Mouse (Mus musculus): Measurements from ENCODE around the gene I830077J02Rik.

DNA sequence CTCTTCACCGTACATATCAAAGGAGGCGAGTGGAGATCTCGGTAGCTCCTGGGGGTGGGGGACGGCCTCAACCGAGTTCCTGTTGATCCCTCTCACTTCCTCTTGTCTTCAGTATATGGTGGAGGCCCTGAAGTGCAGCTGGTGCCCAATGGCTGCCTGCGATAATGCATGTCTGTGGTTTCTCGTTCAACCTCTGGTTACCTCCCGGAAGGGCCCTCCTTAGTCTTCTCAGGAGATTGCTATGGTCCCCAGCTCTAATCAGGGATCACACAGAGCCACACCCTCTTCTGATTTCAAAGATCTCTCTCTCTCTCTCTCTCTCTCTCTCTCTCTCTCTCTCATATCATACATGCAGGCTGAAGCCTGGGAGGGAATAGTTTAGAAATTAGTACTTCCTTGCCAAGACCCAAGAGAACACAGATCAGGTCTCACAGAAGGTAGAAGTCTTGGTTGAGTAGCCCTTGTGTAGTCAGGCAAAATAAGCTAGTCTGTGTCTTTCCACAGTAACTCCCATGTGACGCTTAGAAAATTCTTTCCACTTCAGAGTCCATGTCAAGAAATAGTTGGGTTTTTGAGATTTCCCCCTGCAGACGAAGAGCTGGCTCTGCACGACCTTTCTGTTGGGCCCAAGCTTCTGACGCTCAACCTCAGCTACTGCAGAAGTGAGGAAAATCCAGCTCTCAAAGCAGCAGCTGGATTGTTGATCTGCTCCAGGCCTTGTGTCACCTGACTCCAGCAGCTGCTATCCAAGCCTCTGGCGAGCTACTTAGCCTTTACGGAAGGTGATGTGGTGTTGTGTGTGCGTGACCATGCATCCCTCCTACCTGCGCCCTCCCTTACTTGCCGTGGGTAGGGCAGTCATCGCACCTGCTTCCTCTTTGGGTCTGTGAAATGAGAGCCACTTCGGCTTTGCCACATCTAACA, 39.6 kb downstream of the I830077J02Rik start:
- TF ChIP-seq POLR2A (IDR thresholded peaks at IDR 0.05; ENCODE audit: borderline replicate concordance, insufficient read depth, low read length), result no peak
- no peak for TF ChIP-seq CTCF (IDR thresholded peaks at IDR 0.05; ENCODE audit: borderline replicate concordance, insufficient read depth, low read depth, low read length)

Data from cerebellum, adult 2 months (tissue).